Comparison of ENCODE assay signal across 8 mouse cellular contexts in the genomic region with DNA sequence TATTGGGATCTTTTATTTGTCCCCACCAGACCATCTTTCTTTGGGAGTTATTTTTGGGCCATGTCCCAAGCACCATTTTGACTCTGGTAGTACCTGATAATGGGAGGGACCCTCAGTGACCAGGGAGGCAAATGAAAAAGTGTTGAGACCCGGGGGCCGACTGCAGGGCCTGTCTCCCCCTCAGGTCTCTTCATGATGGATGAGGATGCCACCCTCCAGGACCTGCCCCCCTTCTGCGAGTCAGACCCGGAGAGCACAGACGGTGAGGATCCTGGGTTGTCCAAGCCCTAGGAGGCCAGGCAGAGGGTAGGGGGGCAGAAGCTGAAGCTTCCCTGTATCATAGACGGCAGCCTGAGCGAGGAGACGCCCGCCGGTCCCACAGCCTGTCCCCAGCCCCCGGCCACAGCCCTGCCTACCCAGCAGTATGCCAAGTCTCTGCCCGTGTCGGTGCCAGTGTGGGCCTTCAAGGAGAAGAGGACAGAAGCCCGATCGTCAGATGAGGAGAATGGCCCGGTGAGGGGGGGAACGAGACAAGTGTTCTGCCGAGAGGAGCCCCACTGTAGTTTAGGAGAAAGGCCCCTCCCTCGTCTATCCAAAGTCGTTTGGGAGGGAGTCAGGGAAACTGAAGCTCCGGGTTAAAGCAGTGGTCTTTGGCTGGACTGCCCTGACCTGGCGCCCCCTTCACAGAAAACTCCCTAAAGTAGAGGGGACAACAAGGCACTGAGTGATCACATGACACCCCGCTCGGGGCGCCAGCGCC. TPM values are rescaled to one million over a fixed set of nuclear protein-coding genes. Genes with fewer than 3 reads are reported as not detected.
DNase-seq lines count a peak whose midpoint lies in the region; ATAC-seq and TF ChIP-seq lines count a peak whose summit lies in the region.

No protein-coding gene starts in this region.

- H3K27me3 ChIP-seq in kidney, embryonic 14.5 days (ENCODE audit: control insufficient read depth, insufficient read depth, low read length) = no peaks in the 10 kb centered on the region
- H3K27me3 ChIP-seq in heart, postnatal 0 days (ENCODE audit: control insufficient read depth, insufficient read depth, low read length) = no peaks in the 10 kb centered on the region
- H3K27me3 ChIP-seq in midbrain, embryonic 11.5 days (ENCODE audit: control insufficient read depth, insufficient read depth, low read length) = no peaks in the 10 kb centered on the region

- TF ChIP-seq CTCF in heart, postnatal 0 days (IDR thresholded peaks at IDR 0.05; ENCODE audit: low read depth) = no peak

- 23% methylated on average over 26 of the region's 26 CpGs for WGBS in kidney, embryonic 14.5 days
- 25% methylated on average over 26 of the region's 26 CpGs for WGBS in heart, postnatal 0 days
- WGBS in midbrain, embryonic 11.5 days = 37% methylated on average over 26 of the region's 26 CpGs

- DNase-seq in kidney, postnatal 36 days = no peak
- DNase-seq in heart, postnatal 0 days (ENCODE audit: low spot score) = no peak
- DNase-seq in midbrain, embryonic 11.5 days (ENCODE audit: low spot score, missing footprints) = peak; percentile 92
- DNase-seq in retina, postnatal 1 day = no peak
- DNase-seq in adrenal gland, adult 8-10 months = no peak

- H3K36me3 ChIP-seq in kidney, embryonic 14.5 days (ENCODE audit: control insufficient read depth, insufficient read depth, low read length) = peaks cover 16% of the 10 kb centered on the region; the same call in 1 of the 2 replicates
- H3K36me3 ChIP-seq in heart, postnatal 0 days (replicated peaks; ENCODE audit: control insufficient read depth, insufficient read depth, low read length) = 0 out of 2 replicates have a peak, but pooled peaks cover 4% of the 10 kb centered on the region
- H3K36me3 ChIP-seq in midbrain, embryonic 11.5 days (ENCODE audit: control insufficient read depth, insufficient read depth, low read length) = 0 out of 2 replicates have a peak, but pooled peaks cover 2% of the 10 kb centered on the region

- H3K4me1 ChIP-seq in kidney, embryonic 14.5 days (ENCODE audit: control insufficient read depth, insufficient read depth, low read length) = peaks cover 38% of the 10 kb centered on the region
- H3K4me1 ChIP-seq in brown adipose tissue, adult 24 weeks (ENCODE audit: control insufficient read depth, insufficient read depth, insufficient read length, low read length) = peaks cover 12% of the 10 kb centered on the region
- peaks cover 30% of the 10 kb centered on the region for H3K4me1 ChIP-seq in heart, postnatal 0 days (ENCODE audit: control insufficient read depth, insufficient read depth)
- H3K4me1 ChIP-seq in midbrain, embryonic 11.5 days (ENCODE audit: control insufficient read depth, insufficient read depth, low read length) = peaks cover 33% of the 10 kb centered on the region

- H3K9me3 ChIP-seq in kidney, embryonic 14.5 days (ENCODE audit: control insufficient read depth, low read length) = no peaks in the 10 kb centered on the region
- no peaks in the 10 kb centered on the region for H3K9me3 ChIP-seq in heart, postnatal 0 days (replicated peaks; ENCODE audit: control insufficient read depth, low read length)
- H3K9me3 ChIP-seq in midbrain, embryonic 11.5 days (ENCODE audit: control insufficient read depth, low read length) = no peaks in the 10 kb centered on the region

- peak overlapping the region; percentile 52 for H3K9ac ChIP-seq in kidney, embryonic 14.5 days (ENCODE audit: low read depth, low read length)
- peak overlapping the region; percentile 79 for H3K9ac ChIP-seq in heart, postnatal 0 days (replicated peaks; ENCODE audit: low read depth, low read length)
- H3K9ac ChIP-seq in midbrain, embryonic 11.5 days (ENCODE audit: low read length) = peak overlapping the region; percentile 74

- H3K27ac ChIP-seq in kidney, embryonic 14.5 days (ENCODE audit: low read depth, low read length) = peak overlapping the region; percentile 94
- peak overlapping the region; percentile 95 for H3K27ac ChIP-seq in brown adipose tissue, adult 24 weeks (replicated peaks; ENCODE audit: low read depth, low read length)
- H3K27ac ChIP-seq in heart, postnatal 0 days (ENCODE audit: low read depth) = peak overlapping the region; percentile 97
- H3K27ac ChIP-seq in midbrain, embryonic 11.5 days (ENCODE audit: low read depth, low read length) = peak overlapping the region; percentile 89

- no peak for TF ChIP-seq EP300 in heart, postnatal 0 days (IDR thresholded peaks at IDR 0.05; ENCODE audit: low read depth)

- H3K4me3 ChIP-seq in kidney, embryonic 14.5 days (ENCODE audit: low read length) = peak overlapping the region; percentile 40
- peak overlapping the region; percentile 75 for H3K4me3 ChIP-seq in brown adipose tissue, adult 24 weeks (ENCODE audit: insufficient read depth, low read depth, low read length)
- peak overlapping the region; percentile 63 for H3K4me3 ChIP-seq in heart, postnatal 0 days (ENCODE audit: low read depth, low read length)
- peak overlapping the region; percentile 49 for H3K4me3 ChIP-seq in midbrain, embryonic 11.5 days (ENCODE audit: low read depth, low read length)

- ATAC-seq in kidney, embryonic 14.5 days (ENCODE audit: low FRiP score, low TSS enrichment) = no peak
- ATAC-seq in heart, postnatal 0 days (ENCODE audit: insufficient read depth, low read depth) = no peak
- ATAC-seq in midbrain, embryonic 11.5 days (ENCODE audit: low FRiP score) = peak; percentile 1; the same call in 1 of the 2 replicates
- no peak for ATAC-seq in granulocyte monocyte progenitor cell, adult 5-6 weeks (replicated peaks; ENCODE audit: poor library complexity, severe bottlenecking)

- H3K4me2 ChIP-seq in kidney, embryonic 14.5 days (replicated peaks; ENCODE audit: low read depth, low read length) = peak overlapping the region; percentile 66
- H3K4me2 ChIP-seq in heart, postnatal 0 days (ENCODE audit: low read depth, low read length) = peak overlapping the region; percentile 83
- H3K4me2 ChIP-seq in midbrain, embryonic 11.5 days = peak overlapping the region; percentile 78

RNA-seq across cellular contexts. Expression of a gene that starts 3.2 kb away (rescaled TPM):
- polyA plus RNA-seq in kidney, embryonic 14.5 days (2014; fragmentation: Nextera tagmentation; extraction: Ambion mirVana) = 27.0 and 30.4 TPM in 2 replicates
- polyA plus RNA-seq in brown adipose tissue, adult 24 weeks (2012; ENCODE audit: insufficient read depth, insufficient read length, missing spikeins) = 15.7 and 20.2 TPM in 2 replicates
- 43.6 and 45.9 TPM in 2 replicates for total RNA-seq in heart, postnatal 0 days (2014; rRNA removed; ENCODE audit: low replicate concordance)
- polyA plus RNA-seq in heart, postnatal 0 days (2015; fragmentation: Nextera tagmentation; extraction: Ambion mirVana) = 24.5 and 27.2 TPM in 2 replicates
- polyA plus RNA-seq in midbrain, embryonic 11.5 days (2014; fragmentation: Nextera tagmentation; extraction: Ambion mirVana) = 26.1 and 28.6 TPM in 2 replicates
- total RNA-seq in granulocyte monocyte progenitor cell, adult 5-6 weeks (2014; fragmentation: Nextera tagmentation) = 61.3 and 65.7 TPM in 2 replicates
- total RNA-seq in granulocyte monocyte progenitor cell, adult 5-6 weeks (2017) = 51.0 and 79.6 TPM in 2 replicates
- 10 to 100 TPM; 46.6 to 56.6 (median 53.6) TPM for total RNA-seq in adrenal gland, adult 8-10 months (2022)

RNA-seq across cellular contexts. Expression of a gene that starts 4.9 kb away (rescaled TPM):
- 57.0 and 65.3 TPM in 2 replicates for polyA plus RNA-seq in kidney, embryonic 14.5 days (2014; fragmentation: Nextera tagmentation; extraction: Ambion mirVana)
- polyA plus RNA-seq in brown adipose tissue, adult 24 weeks (2012; ENCODE audit: insufficient read depth, insufficient read length, missing spikeins) = 24.5 and 28.2 TPM in 2 replicates
- 43.5 and 101 TPM in 2 replicates for total RNA-seq in heart, postnatal 0 days (2014; rRNA removed; ENCODE audit: low replicate concordance)
- 51.7 and 57.5 TPM in 2 replicates for polyA plus RNA-seq in heart, postnatal 0 days (2015; fragmentation: Nextera tagmentation; extraction: Ambion mirVana)
- 63.4 and 69.4 TPM in 2 replicates for polyA plus RNA-seq in midbrain, embryonic 11.5 days (2014; fragmentation: Nextera tagmentation; extraction: Ambion mirVana)
- total RNA-seq in granulocyte monocyte progenitor cell, adult 5-6 weeks (2014; fragmentation: Nextera tagmentation) = 18.1 and 22.6 TPM in 2 replicates
- total RNA-seq in granulocyte monocyte progenitor cell, adult 5-6 weeks (2017) = 15.5 and 19.3 TPM in 2 replicates
- 10 to 100 TPM; 69.4 to 94.9 (median 86.1) TPM for total RNA-seq in adrenal gland, adult 8-10 months (2022)

RNA-seq across cellular contexts. Expression of a gene that starts 5.0 kb away (rescaled TPM):
- 51.4 and 86.5 TPM in 2 replicates for polyA plus RNA-seq in kidney, embryonic 14.5 days (2014; fragmentation: Nextera tagmentation; extraction: Ambion mirVana)
- polyA plus RNA-seq in brown adipose tissue, adult 24 weeks (2012; ENCODE audit: insufficient read depth, insufficient read length, missing spikeins) = 42.8 and 49.8 TPM in 2 replicates
- 81.8 and 137 TPM in 2 replicates for total RNA-seq in heart, postnatal 0 days (2014; rRNA removed; ENCODE audit: low replicate concordance)
- polyA plus RNA-seq in heart, postnatal 0 days (2015; fragmentation: Nextera tagmentation; extraction: Ambion mirVana) = 91.3 and 91.8 TPM in 2 replicates
- polyA plus RNA-seq in midbrain, embryonic 11.5 days (2014; fragmentation: Nextera tagmentation; extraction: Ambion mirVana) = 31.8 and 34.3 TPM in 2 replicates
- 18.2 and 25.0 TPM in 2 replicates for total RNA-seq in granulocyte monocyte progenitor cell, adult 5-6 weeks (2014; fragmentation: Nextera tagmentation)
- 22.8 and 26.5 TPM in 2 replicates for total RNA-seq in granulocyte monocyte progenitor cell, adult 5-6 weeks (2017)
- 100 to 1,000 TPM; 106 to 137 (median 120) TPM for total RNA-seq in adrenal gland, adult 8-10 months (2022)

RNA-seq across cellular contexts. Expression of a gene that starts 15.8 kb away (rescaled TPM):
- polyA plus RNA-seq in kidney, embryonic 14.5 days (2014; fragmentation: Nextera tagmentation; extraction: Ambion mirVana) = 441 and 501 TPM in 2 replicates
- polyA plus RNA-seq in brown adipose tissue, adult 24 weeks (2012; ENCODE audit: insufficient read depth, insufficient read length, missing spikeins) = 68.5 and 73.6 TPM in 2 replicates
- total RNA-seq in heart, postnatal 0 days (2014; rRNA removed; ENCODE audit: low replicate concordance) = 335 and 364 TPM in 2 replicates
- 246 and 248 TPM in 2 replicates for polyA plus RNA-seq in heart, postnatal 0 days (2015; fragmentation: Nextera tagmentation; extraction: Ambion mirVana)
- 316 and 350 TPM in 2 replicates for polyA plus RNA-seq in midbrain, embryonic 11.5 days (2014; fragmentation: Nextera tagmentation; extraction: Ambion mirVana)
- total RNA-seq in granulocyte monocyte progenitor cell, adult 5-6 weeks (2014; fragmentation: Nextera tagmentation) = 67.0 and 95.4 TPM in 2 replicates
- total RNA-seq in granulocyte monocyte progenitor cell, adult 5-6 weeks (2017) = 24.4 and 32.1 TPM in 2 replicates
- 100 to 1,000 TPM; 273 to 304 (median 292) TPM for total RNA-seq in adrenal gland, adult 8-10 months (2022)

RNA-seq across cellular contexts. Expression of a gene that starts 37.3 kb away (rescaled TPM):
- polyA plus RNA-seq in kidney, embryonic 14.5 days (2014; fragmentation: Nextera tagmentation; extraction: Ambion mirVana) = 2.5 and 6.3 TPM in 2 replicates
- polyA plus RNA-seq in brown adipose tissue, adult 24 weeks (2012; ENCODE audit: insufficient read depth, insufficient read length, missing spikeins) = 252 and 500 TPM in 2 replicates
- total RNA-seq in heart, postnatal 0 days (2014; rRNA removed; ENCODE audit: low replicate concordance) = 5.6 and 16.0 TPM in 2 replicates
- polyA plus RNA-seq in heart, postnatal 0 days (2015; fragmentation: Nextera tagmentation; extraction: Ambion mirVana) = 3.0 and 3.5 TPM in 2 replicates
- 2.8 and 3.3 TPM in 2 replicates for polyA plus RNA-seq in midbrain, embryonic 11.5 days (2014; fragmentation: Nextera tagmentation; extraction: Ambion mirVana)
- 5.6 and 8.5 TPM in 2 replicates for total RNA-seq in granulocyte monocyte progenitor cell, adult 5-6 weeks (2014; fragmentation: Nextera tagmentation)
- 3.8 and 6.8 TPM in 2 replicates for total RNA-seq in granulocyte monocyte progenitor cell, adult 5-6 weeks (2017)
- 100 to 1,000 TPM in 1 of 4 experiments, 10 to 100 TPM in 3; 76.2 to 108 (median 82.7) TPM for total RNA-seq in adrenal gland, adult 8-10 months (2022)
